ENCODE assay signal across 19 mouse cellular contexts in the genomic region with DNA sequence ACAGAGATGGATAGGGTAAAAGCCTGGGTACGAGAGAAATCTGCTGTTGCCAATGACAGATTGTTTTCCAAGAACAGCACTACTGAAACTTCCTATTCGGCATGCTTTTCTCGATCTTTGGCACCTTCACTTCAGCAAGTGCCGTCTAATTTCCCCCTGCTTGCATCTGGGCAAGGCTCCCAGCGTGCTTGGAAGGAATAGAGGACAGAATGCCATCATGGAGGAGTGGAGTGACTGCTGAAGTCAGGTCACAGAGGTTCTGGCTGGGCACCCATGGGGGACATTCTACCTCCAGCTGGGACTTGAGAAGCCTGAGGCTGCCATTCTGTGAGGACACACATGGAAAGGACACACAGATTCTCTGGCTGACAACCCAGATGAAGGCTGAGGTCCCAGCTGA.
DNase-seq lines count a peak whose midpoint lies in the region; ATAC-seq lines count a peak whose summit lies in the region.
"Had no signal": no experiment of that assay in that cellular context is flagged by ENCODE, and none has a peak within 500 bp of the region (broad histone marks: within the 10 kb centered on the region; RNA-seq: fewer than 3 reads in every experiment).

No protein-coding gene starts in this region.

- intact Hi-C loops in heart, postnatal 25 days (cut with DNase I): no loop called here

- H3K4me1 ChIP-seq in midbrain, embryonic 11.5 days (ENCODE audit: control insufficient read depth, insufficient read depth, low read length): no peaks in the 10 kb centered on the region
- peaks cover 6% of the 10 kb centered on the region; the same call in 1 of the 2 replicates for H3K4me1 ChIP-seq in midbrain, embryonic 15.5 days
- H3K4me1 ChIP-seq: limb, embryonic 10.5 days had no signal

- H3K4me2 ChIP-seq in midbrain, embryonic 11.5 days: no peak overlapping the region
- no peak overlapping the region for H3K4me2 ChIP-seq in midbrain, embryonic 15.5 days

- ATAC-seq in midbrain, embryonic 11.5 days (ENCODE audit: low FRiP score): no peak
- ATAC-seq in midbrain, embryonic 15.5 days (replicated peaks): no peak
- ATAC-seq: activated CD4-positive, CD25-positive, alpha-beta regulatory T cell, adult 4 months; CD4-positive, CD25-positive, alpha-beta regulatory T cell, adult 4 months; inflammation-experienced regulatory T-cells, adult 6 months; Patski had no signal

- H3K27ac ChIP-seq in midbrain, embryonic 11.5 days (ENCODE audit: low read depth, low read length): no peak overlapping the region
- H3K27ac ChIP-seq in midbrain, embryonic 15.5 days: no peak overlapping the region
- H3K27ac ChIP-seq: limb, embryonic 10.5 days had no signal

- no peaks in the 10 kb centered on the region for H3K9me3 ChIP-seq in midbrain, embryonic 11.5 days (ENCODE audit: control insufficient read depth, low read length)
- H3K9me3 ChIP-seq in midbrain, embryonic 15.5 days: no peaks in the 10 kb centered on the region
- H3K9me3 ChIP-seq: limb, embryonic 10.5 days had no signal

- H3K36me3 ChIP-seq in midbrain, embryonic 11.5 days (ENCODE audit: control insufficient read depth, insufficient read depth, low read length): no peaks in the 10 kb centered on the region
- no peaks in the 10 kb centered on the region for H3K36me3 ChIP-seq in midbrain, embryonic 15.5 days (replicated peaks)
- H3K36me3 ChIP-seq: limb, embryonic 10.5 days had no signal

- H3K9ac ChIP-seq in midbrain, embryonic 11.5 days (ENCODE audit: low read length): no peak overlapping the region
- H3K9ac ChIP-seq in midbrain, embryonic 15.5 days: no peak overlapping the region

- no peak overlapping the region for H3K4me3 ChIP-seq in midbrain, embryonic 11.5 days (ENCODE audit: low read depth, low read length)
- no peak overlapping the region for H3K4me3 ChIP-seq in midbrain, embryonic 15.5 days
- H3K4me3 ChIP-seq: limb, embryonic 10.5 days had no signal

- H3K27me3 ChIP-seq in midbrain, embryonic 11.5 days (ENCODE audit: control insufficient read depth, insufficient read depth, low read length): no peaks in the 10 kb centered on the region
- H3K27me3 ChIP-seq in midbrain, embryonic 15.5 days (replicated peaks): no peaks in the 10 kb centered on the region
- H3K27me3 ChIP-seq: Patski had no signal

- peak; percentile 17 for DNase-seq in adrenal gland, postnatal 14 days
- DNase-seq in adrenal gland, adult 2 months: no peak
- DNase-seq in heart, adult 18-20 months: peak; percentile 21 to 24
- DNase-seq in heart, postnatal 25 days (ENCODE audit: low spot score): no peak
- DNase-seq in midbrain, embryonic 11.5 days (ENCODE audit: low spot score, missing footprints): peak; percentile 41
- DNase-seq in frontal cortex, adult 2 months (ENCODE audit: extremely low spot score in 1 of 2, low spot score in 1 of 2): no peak
- DNase-seq: cerebellum, postnatal 25 days; embryo, embryonic 11 days; kidney, adult 2 months; kidney, postnatal 14 days; lung, adult 18-20 months; lung, postnatal 36 days; thymus, postnatal 14 days had no signal

- 85% methylated on average over 5 of the region's 5 CpGs for WGBS in midbrain, embryonic 11.5 days
- 84% methylated on average over 5 of the region's 5 CpGs for WGBS in midbrain, embryonic 15.5 days

Comparison
In these comparisons a context has a peak if more than half of its experiments do, and no peak if none do; other contexts are left out.
1. DNase-seq: peak in adrenal gland, postnatal 14 days (single experiment), heart, adult 18-20 months (2 of 2) and midbrain, embryonic 11.5 days (single experiment); none in adrenal gland, adult 2 months (single experiment), heart, postnatal 25 days (single experiment) and frontal cortex, adult 2 months (0 of 2).